Mouse (Mus musculus) ES-Bruce4 (cell line): ENCODE data around the gene Miga2.

Experiments
- CTCF ChIP-seq: IDR thresholded peaks from one replicate; pipeline ENCODE4 v1.8.1; 2011; ENCODE audit warnings: low read depth, low read length
- EP300 ChIP-seq: IDR thresholded peaks from 2 replicates; pipeline ENCODE4 v1.6.1; 2011; ENCODE audit warnings: low read depth, low read length; ENCODE audit not compliant: insufficient read depth
- POLR2A ChIP-seq: IDR thresholded peaks from one replicate; pipeline ENCODE4 v1.8.1; 2011; ENCODE audit warnings: low read length; ENCODE audit not compliant: insufficient read depth

DNA sequence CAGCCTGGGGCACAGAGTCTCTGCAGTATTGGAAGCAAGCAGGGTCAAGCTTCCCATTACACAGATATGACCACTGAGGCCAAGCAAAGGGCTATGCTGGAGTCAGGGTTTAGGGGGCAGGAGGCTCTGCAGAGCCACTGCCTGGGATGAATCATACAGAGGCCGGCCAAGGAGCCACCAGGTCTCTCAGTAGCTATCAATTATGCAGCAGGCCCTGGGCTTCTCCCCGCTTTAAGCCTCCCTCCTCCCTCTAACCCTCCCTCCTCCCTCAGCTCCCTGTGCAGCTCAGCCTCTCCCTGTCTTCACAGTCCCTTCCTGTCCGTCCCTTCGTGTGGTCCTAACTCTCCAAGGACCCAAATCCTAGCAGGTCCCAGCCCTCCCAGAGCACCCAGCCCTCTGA, 7.8 kb upstream of the Miga2 start:
- TF ChIP-seq CTCF (no peak), POLR2A (no peak), EP300 (no peak)
